In genomic region chr7:35754033-35754885, GRCm38 (mm10) we compare ENCODE assay signal across 8 mouse cellular contexts. TPM values are rescaled to one million over a fixed set of nuclear protein-coding genes. Genes with fewer than 3 reads are reported as not detected.
DNase-seq lines count a peak whose midpoint lies in the region; ATAC-seq and TF ChIP-seq lines count a peak whose summit lies in the region.

Gene Dpy19l3 (minus strand): TSS chr7:35754454.

- TF ChIP-seq EP300 in heart, adult 2 months (IDR thresholded peaks at IDR 0.05; ENCODE audit: insufficient read depth, low read depth, low read length): no peak

- H3K9ac ChIP-seq in embryonic facial prominence, embryonic 13.5 days: peak within 1 kb of the TSS; percentile 82
- peak within 1 kb of the TSS; percentile 89 for H3K9ac ChIP-seq in heart, adult 2 months (ENCODE audit: low read depth, low read length)
- peak within 1 kb of the TSS; percentile 78 for H3K9ac ChIP-seq in limb, embryonic 13.5 days
- peak within 1 kb of the TSS; percentile 85 for H3K9ac ChIP-seq in midbrain, embryonic 16.5 days (ENCODE audit: low read depth, low read length)

- H3K9me3 ChIP-seq in embryonic facial prominence, embryonic 13.5 days: no peaks in the 10 kb centered on the region
- no peaks in the 10 kb centered on the region for H3K9me3 ChIP-seq in limb, embryonic 13.5 days
- H3K9me3 ChIP-seq in midbrain, embryonic 16.5 days (replicated peaks; ENCODE audit: control insufficient read depth, low read length, poor library complexity, severe bottlenecking): no peaks in the 10 kb centered on the region

- peak within 1 kb of the TSS; percentile 90 for H3K4me3 ChIP-seq in embryonic facial prominence, embryonic 13.5 days
- H3K4me3 ChIP-seq in heart, adult 2 months: peak within 1 kb of the TSS; percentile 67
- peak within 1 kb of the TSS; percentile 95 for H3K4me3 ChIP-seq in kidney, adult 2 months (ENCODE audit: insufficient read depth, low read depth, low read length)
- peak within 1 kb of the TSS; percentile 93 for H3K4me3 ChIP-seq in limb, embryonic 13.5 days
- H3K4me3 ChIP-seq in midbrain, embryonic 16.5 days (ENCODE audit: low read depth, low read length): peak within 1 kb of the TSS; percentile 91
- H3K4me3 ChIP-seq in spleen, adult 2 months (ENCODE audit: extremely low read depth, insufficient read depth, insufficient read length): peak within 1 kb of the TSS; percentile 84

- peaks cover 3% of the 10 kb centered on the region; the same call in 1 of the 2 replicates for H3K27me3 ChIP-seq in embryonic facial prominence, embryonic 13.5 days
- no peaks in the 10 kb centered on the region; the same call in 1 of the 2 replicates for H3K27me3 ChIP-seq in heart, adult 2 months (ENCODE audit: control insufficient read depth, insufficient read depth, low read length)
- no peaks in the 10 kb centered on the region for H3K27me3 ChIP-seq in kidney, adult 2 months (replicated peaks; ENCODE audit: control insufficient read depth, insufficient read depth, low read length)
- no peaks in the 10 kb centered on the region for H3K27me3 ChIP-seq in limb, embryonic 13.5 days
- no peaks in the 10 kb centered on the region for H3K27me3 ChIP-seq in midbrain, embryonic 16.5 days (ENCODE audit: control insufficient read depth, insufficient read depth, low read depth, low read length)
- no peaks in the 10 kb centered on the region for H3K27me3 ChIP-seq in spleen, adult 2 months (ENCODE audit: control insufficient read depth, insufficient read depth, low read length)

- H3K4me2 ChIP-seq in embryonic facial prominence, embryonic 13.5 days: peak within 1 kb of the TSS; percentile 95
- peak within 1 kb of the TSS; percentile 93 for H3K4me2 ChIP-seq in limb, embryonic 13.5 days (replicated peaks)
- H3K4me2 ChIP-seq in midbrain, embryonic 16.5 days (ENCODE audit: low read length): peak within 1 kb of the TSS; percentile 97

- WGBS in embryonic facial prominence, embryonic 13.5 days: under 1% methylated on average over 69 of the region's 70 CpGs
- 1% methylated on average over 70 of the region's 70 CpGs for WGBS in heart, adult 2 months
- WGBS in kidney, adult 2 months: 1% methylated on average over 70 of the region's 70 CpGs
- under 1% methylated on average over 56 of the region's 70 CpGs for WGBS in limb, embryonic 13.5 days
- WGBS in midbrain, embryonic 16.5 days: under 1% methylated on average over 57 of the region's 70 CpGs
- WGBS in spleen, adult 2 months: under 1% methylated on average over 66 of the region's 70 CpGs

- TF ChIP-seq CTCF in heart, adult 2 months (IDR thresholded peaks at IDR 0.05): no peak
- no peak for TF ChIP-seq CTCF in kidney, adult 2 months (conservative IDR thresholded peaks at IDR 0.05; ENCODE audit: insufficient read depth, insufficient read length, low read depth, low read length)
- no peak for TF ChIP-seq CTCF in spleen, adult 2 months (IDR thresholded peaks at IDR 0.05; ENCODE audit: extremely low read depth, insufficient read depth, insufficient read length, insufficient replicate concordance)

- peak; percentile 68 for TF ChIP-seq POLR2A in heart, adult 2 months (IDR thresholded peaks at IDR 0.05; ENCODE audit: insufficient read depth, low read depth, low read length)
- peak; percentile 61 for TF ChIP-seq POLR2A in kidney, adult 2 months (IDR thresholded peaks at IDR 0.05; ENCODE audit: low read depth, low read length)
- TF ChIP-seq POLR2A in spleen, adult 2 months (IDR thresholded peaks at IDR 0.05; ENCODE audit: low read depth, low read length): peak; percentile 56; the same call in 1 of the 2 replicates

- peak; percentile 95 for ATAC-seq in embryonic facial prominence, embryonic 13.5 days (ENCODE audit: insufficient number of reproducible peaks, insufficient read depth, low FRiP score, low TSS enrichment, low read depth)
- ATAC-seq in limb, embryonic 13.5 days (ENCODE audit: low FRiP score, low read depth): peak; percentile 99
- ATAC-seq in midbrain, embryonic 16.5 days: peak; percentile 98

- peaks cover 14% of the 10 kb centered on the region for H3K4me1 ChIP-seq in embryonic facial prominence, embryonic 13.5 days
- no peaks in the 10 kb centered on the region for H3K4me1 ChIP-seq in heart, adult 2 months (ENCODE audit: control insufficient read depth, insufficient read depth, low read length)
- no peaks in the 10 kb centered on the region for H3K4me1 ChIP-seq in kidney, adult 2 months (ENCODE audit: control insufficient read depth, insufficient read depth, low read length)
- peaks cover 14% of the 10 kb centered on the region for H3K4me1 ChIP-seq in limb, embryonic 13.5 days
- H3K4me1 ChIP-seq in midbrain, embryonic 16.5 days (ENCODE audit: control insufficient read depth, insufficient read depth, low read length): peaks cover 9% of the 10 kb centered on the region
- H3K4me1 ChIP-seq in spleen, adult 2 months (ENCODE audit: control insufficient read depth, insufficient read depth, insufficient read length): no peaks in the 10 kb centered on the region; the same call in 1 of the 2 replicates

- H3K79me2 ChIP-seq in heart, adult 2 months (replicated peaks; ENCODE audit: control insufficient read depth, insufficient read depth, low read length): no peaks in the 10 kb centered on the region

- peaks cover 24% of the 10 kb centered on the region for H3K36me3 ChIP-seq in embryonic facial prominence, embryonic 13.5 days
- no peaks in the 10 kb centered on the region for H3K36me3 ChIP-seq in heart, adult 2 months (ENCODE audit: control insufficient read depth, insufficient read depth, low read length)
- no peaks in the 10 kb centered on the region for H3K36me3 ChIP-seq in kidney, adult 2 months (ENCODE audit: control insufficient read depth, insufficient read depth, low read length)
- peaks cover 24% of the 10 kb centered on the region for H3K36me3 ChIP-seq in limb, embryonic 13.5 days
- peaks cover 5% of the 10 kb centered on the region; the same call in 1 of the 2 replicates for H3K36me3 ChIP-seq in midbrain, embryonic 16.5 days (ENCODE audit: control insufficient read depth, insufficient read depth, low read length)
- H3K36me3 ChIP-seq in spleen, adult 2 months (ENCODE audit: control insufficient read depth, insufficient read depth, low read length): no peaks in the 10 kb centered on the region

- H3K27ac ChIP-seq in embryonic facial prominence, embryonic 13.5 days: peak within 1 kb of the TSS; percentile 68; the same call in 1 of the 2 replicates
- H3K27ac ChIP-seq in heart, adult 2 months: peak within 1 kb of the TSS; percentile 71
- peak within 1 kb of the TSS; percentile 53 for H3K27ac ChIP-seq in kidney, adult 2 months (ENCODE audit: insufficient read depth, low read depth, low read length)
- peak within 1 kb of the TSS; percentile 59; the same call in 1 of the 2 replicates for H3K27ac ChIP-seq in limb, embryonic 13.5 days
- peak within 1 kb of the TSS; percentile 80 for H3K27ac ChIP-seq in midbrain, embryonic 16.5 days (ENCODE audit: low read length)
- peak within 1 kb of the TSS; percentile 77 for H3K27ac ChIP-seq in spleen, adult 2 months (ENCODE audit: insufficient read depth, low read length)

- intact Hi-C loops in heart, adult 2 months (cut with DNase I): no loop called here

- peak; percentile 83 for DNase-seq in 416B (ENCODE audit: low read depth)
- DNase-seq in adrenal gland, postnatal 4 days (ENCODE audit: low spot score in 2 of 2): peak; percentile 77 to 92
- peak; percentile 89 to 93 for DNase-seq in heart, adult 2 months
- peak; percentile 89 for DNase-seq in kidney, adult 2 months
- peak; percentile 74 to 86 for DNase-seq in spleen, adult 2 months (ENCODE audit: low read depth in 1 of 2, low spot score in 2 of 2)

RNA-seq across cellular contexts. Expression of gene Dpy19l3, which starts in this region (rescaled TPM):
- 10 to 100 TPM; 63.6 to 70.9 TPM for total RNA-seq in adrenal gland, postnatal 4 days (2021)
- polyA plus RNA-seq in embryonic facial prominence, embryonic 13.5 days (2015; fragmentation: Nextera tagmentation; extraction: Ambion mirVana): 36.8 and 37.2 TPM in 2 replicates
- 1 to 10 TPM; 2.6 to 4.8 TPM for total RNA-seq in heart, adult 2 months (2021)
- 2.2 and 3.4 TPM in 2 replicates for polyA plus RNA-seq in heart, adult 2 months (2012; rRNA removed)
- polyA plus RNA-seq in kidney, adult 2 months (2012; rRNA removed): 5.8 and 6.7 TPM in 2 replicates
- polyA plus RNA-seq in limb, embryonic 13.5 days (2015; fragmentation: Nextera tagmentation; extraction: Ambion mirVana): 36.5 and 44.6 TPM in 2 replicates
- polyA plus RNA-seq in midbrain, embryonic 16.5 days (2015; fragmentation: Nextera tagmentation; extraction: Ambion mirVana): 42.4 and 44.6 TPM in 2 replicates
- polyA plus RNA-seq in spleen, adult 2 months (2012; rRNA removed): 7.3 and 8.9 TPM in 2 replicates

Comparison
In these comparisons a context has a peak if more than half of its experiments do, and no peak if none do; other contexts are left out.
1. Peak in every context shown above with its lines: DNase-seq, ATAC-seq, H3K4me3 ChIP-seq and H3K27ac ChIP-seq.
2. RNA of gene Dpy19l3 (total RNA-seq): 63.6 to 70.9 TPM in adrenal gland, postnatal 4 days; 2.6 to 4.8 TPM in heart, adult 2 months; every median in the first group is over 10 times any median in the second.